Mouse (Mus musculus): ENCODE results near the gene Trim10.

Trim10 gene

DNA sequence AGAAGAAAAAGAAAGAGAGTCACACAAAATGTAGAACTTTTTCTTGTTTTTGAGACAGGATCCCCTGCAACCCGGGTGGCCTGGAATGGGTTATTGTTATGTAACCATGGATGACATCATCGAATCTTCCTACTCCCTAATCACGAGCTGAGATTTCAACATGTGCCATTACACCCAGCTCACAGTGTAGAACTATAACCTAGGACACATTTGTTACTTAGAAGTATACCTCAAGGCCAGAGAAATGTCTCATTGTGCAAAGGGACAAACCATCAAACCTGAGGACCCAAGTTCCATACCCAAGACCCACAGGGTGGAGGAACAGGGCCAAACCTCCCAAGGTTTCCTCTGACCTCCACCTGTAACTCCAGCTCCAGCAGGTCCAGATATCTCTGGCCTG lies 34.3 kb downstream of the Trim10 start:
- in situ Hi-C loops (cut with MboI, MseI), result no loop called here

DNA sequence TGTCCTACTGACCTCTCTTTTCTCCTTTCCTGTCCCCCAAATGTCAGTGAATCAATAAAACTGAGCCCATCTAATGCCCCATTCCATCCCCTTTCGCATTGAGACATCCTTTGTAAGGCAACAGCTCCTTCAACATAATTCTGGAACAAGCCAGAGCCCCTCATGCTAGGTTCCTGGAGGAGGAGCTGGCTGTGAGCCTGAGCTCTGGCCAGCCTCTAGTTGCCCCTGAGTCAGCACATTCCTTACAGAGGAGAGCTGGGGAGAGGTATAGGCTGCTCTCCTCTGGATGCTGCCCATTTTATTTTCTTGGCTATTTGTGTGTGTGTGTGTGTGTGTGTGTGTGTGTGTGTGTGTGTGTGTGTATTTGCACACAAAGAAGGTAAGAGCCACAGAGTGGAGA lies 38.9 kb downstream of the Trim10 start:
- in situ Hi-C loops (cut with MboI, MseI), result no loop called here

DNA sequence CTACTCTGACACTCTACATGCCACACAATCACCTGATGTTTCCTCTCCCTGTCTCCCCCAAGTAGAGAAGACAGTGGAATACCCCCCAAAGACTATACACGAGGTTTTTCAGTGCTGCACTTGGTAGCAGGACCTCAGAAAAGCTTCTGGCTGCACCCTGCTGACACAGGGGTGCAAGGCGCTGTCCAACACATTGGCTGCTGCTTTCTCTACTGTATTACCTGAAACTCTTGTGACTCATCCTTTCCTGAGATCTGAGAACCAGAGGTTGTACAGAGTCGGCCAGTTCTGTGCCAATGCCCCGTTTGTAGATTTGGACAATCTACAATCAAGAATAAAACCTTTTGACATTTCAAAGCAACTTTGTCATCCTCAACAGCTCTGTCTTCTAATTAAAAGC lies 40.4 kb downstream of the Trim10 start:
- in situ Hi-C loops (cut with MboI, MseI), result no loop called here

DNA sequence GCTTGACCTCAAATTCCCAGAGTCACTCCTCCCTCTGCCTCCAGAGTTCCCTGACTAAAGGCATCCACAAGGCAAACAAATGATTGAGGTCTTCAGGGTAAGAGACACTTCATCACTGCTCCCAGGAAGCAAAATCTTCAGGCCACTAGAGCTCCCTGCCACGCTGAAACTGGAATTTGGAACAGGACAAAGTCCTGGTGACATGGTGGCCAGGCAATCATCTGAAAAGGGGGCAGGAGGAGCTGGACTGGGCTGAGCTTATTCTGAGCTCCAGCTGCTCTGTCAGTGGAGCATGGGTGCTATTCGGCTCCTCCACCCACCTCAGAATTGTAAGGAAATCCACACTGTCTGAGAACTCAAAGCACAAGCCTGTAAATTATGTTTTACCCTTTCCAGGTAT lies 42.7 kb downstream of the Trim10 start:
- in situ Hi-C loops (cut with MboI, MseI), result no loop called here

DNA sequence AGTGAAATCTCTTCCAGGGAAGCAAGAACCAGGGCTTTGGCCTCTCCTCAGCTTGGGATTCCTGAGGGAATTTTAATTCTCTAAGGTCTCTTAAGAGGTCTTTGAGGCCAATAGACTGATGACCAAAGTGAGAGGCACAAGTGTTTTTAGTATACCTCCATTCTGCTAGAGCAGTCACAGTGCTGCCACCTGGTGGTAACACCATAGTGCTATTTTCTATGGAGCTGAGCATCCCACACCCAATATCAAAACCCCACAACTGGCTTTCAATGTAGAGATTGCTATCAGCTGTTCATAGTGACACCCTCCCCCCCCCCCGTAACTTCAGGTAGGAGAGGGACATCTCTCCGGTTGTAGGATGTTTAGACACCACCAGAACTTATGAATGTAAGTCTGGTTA lies 44.7 kb downstream of the Trim10 start:
- in situ Hi-C loops (cut with MboI, MseI), result no loop called here

DNA sequence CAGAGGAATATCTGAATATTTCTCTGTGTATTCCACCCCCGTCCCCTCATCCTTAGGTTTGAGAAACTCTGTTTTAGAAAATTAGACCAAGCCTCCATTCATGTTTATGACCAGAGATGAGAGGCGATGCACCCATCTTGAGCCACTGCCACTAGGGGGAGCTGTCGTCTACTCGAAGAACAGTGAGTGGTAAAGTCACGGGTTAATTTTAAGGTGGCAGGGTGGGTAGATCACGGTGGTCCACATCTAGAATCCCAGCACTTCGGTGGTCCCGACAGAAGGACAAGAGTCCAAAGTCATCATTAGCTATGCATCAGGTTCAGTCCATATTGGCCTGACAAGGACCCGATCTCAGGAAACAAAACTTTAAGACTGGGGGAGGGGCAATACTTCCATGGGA lies 45.7 kb downstream of the Trim10 start:
- in situ Hi-C loops (cut with MboI, MseI), result no loop called here

DNA sequence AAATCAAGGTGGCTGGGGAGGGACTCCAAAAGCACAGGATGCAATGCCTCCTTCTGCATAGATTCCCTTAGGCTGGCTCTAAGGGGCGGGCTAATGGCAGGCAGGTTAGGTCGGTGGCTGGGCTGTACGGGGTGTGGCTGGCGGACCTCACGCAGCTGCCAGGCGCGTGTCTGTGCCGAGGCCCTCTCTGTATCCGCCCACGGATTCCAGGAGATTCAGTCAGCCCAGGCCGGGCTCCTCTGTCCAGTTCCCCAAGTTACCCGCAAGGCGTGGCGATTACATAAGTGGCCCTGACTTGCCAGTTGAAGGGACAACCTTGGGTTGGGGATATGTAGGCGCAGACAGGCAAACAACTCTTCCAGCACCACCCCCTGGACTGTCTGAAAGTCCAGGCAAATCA lies 50.9 kb downstream of the Trim10 start:
- in situ Hi-C loops (cut with MboI, MseI), result no loop called here

DNA sequence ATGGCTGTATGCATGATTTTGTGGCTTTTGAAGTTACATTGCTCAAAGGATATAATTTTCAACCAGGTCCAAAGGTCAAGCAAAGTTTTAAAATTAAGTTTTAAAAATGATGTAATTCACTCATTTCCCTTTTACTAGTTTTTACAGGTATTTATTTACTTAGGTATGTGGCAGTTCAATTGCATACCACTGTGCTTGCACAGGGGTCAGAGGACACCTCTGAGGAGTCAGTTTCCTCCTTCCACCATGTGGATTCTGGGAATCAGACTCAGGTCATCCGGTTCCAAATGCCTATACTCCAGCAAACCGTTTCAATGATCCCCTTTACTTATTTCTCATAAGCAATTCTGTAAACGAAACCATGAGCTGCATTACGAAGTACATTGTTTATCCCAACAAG lies 53.3 kb downstream of the Trim10 start:
- in situ Hi-C loops (cut with MboI, MseI), result no loop called here

DNA sequence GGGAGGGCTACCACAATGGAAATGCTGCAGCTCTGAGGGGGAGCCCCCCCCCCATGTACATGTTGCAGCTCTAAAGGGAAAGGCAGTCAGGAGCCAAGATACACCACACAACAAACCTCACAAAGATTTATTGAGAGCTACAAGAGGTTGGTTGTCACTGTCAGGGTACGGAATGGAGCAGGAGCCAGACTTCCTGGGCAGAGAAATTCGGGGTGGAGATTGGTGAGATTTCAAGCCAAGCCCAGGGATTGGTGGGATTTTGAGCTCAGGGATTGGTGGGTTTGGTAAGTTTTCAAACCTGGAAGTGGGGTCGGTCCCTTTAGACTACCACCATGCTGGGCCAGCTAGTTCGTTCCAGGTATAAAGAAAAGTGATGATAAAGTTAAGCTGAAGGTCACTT lies 54.1 kb downstream of the Trim10 start:
- in situ Hi-C loops (cut with MboI, MseI), result no loop called here

Data from T-helper 17 cell (primary cell).